Mouse (Mus musculus) activated CD4-positive, CD25-positive, alpha-beta regulatory T cell, adult 4 months (primary cell): Measurements from ENCODE around the gene Olfr1228. TPM values are rescaled to one million over a fixed set of nuclear protein-coding genes. Genes with fewer than 3 reads are reported as not detected.

Experiments used
- ATAC-seq: one replicate; pipeline ENCODE4 v1.8.0; 2017
- polyA plus RNA-seq, 2 experiments: library from polyadenylated mRNA; unstranded; fragments of 100-300 nt; shearing (Covaris generic); gene quantifications; one replicate each; pipeline ENCODE4 v1.2.1; 2017

Gene Olfr1228
- not detected for polyA plus RNA-seq

DNA sequence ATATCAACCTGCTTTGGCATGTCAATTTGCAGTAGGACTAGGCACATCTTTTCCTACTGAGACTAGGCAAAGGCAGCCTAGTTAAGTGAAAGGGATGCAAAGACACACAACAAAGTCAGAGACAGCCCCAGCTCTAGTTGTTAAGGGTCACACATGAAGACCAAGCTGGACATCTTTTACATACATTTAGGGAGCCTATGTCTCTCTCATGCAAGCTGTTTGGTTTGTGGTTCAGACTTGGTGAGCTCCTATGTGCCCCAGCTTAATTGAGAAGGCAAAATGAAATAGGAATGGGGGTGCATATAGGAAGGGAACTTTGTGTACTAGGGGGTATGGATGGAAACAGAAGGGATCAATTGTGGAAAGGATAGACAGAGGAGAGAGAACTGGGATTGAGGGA lies at the start of gene Olfr1228:
Gene Olfr1228, minus strand, starts transcription at position 101 of the 400 bp plus-strand sequence.
- no peak for ATAC-seq

DNA sequence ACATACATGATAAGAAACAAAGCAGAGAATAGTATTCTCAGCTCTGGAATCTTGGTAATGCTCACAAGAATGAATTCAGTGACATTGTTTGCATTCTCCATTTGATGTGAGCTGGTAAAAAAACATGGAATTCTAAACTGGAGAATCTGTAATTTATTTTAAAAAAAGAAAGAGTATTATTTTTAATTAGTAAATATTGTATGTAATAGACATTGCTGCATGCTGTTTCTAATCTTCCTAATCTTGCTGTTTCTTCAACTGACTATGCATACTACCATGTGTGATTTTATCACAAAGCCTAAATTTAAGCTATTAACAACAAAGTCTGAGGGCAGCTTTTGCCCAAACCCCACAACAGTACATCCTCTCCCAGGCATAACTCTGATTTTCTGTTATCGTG lies 43.3 kb upstream of the Olfr1228 start, which contains the start of gene Olfr1230:
Gene Olfr1230, minus strand, starts transcription at position 101 of the 400 bp plus-strand sequence.
- ATAC-seq: no peak

DNA sequence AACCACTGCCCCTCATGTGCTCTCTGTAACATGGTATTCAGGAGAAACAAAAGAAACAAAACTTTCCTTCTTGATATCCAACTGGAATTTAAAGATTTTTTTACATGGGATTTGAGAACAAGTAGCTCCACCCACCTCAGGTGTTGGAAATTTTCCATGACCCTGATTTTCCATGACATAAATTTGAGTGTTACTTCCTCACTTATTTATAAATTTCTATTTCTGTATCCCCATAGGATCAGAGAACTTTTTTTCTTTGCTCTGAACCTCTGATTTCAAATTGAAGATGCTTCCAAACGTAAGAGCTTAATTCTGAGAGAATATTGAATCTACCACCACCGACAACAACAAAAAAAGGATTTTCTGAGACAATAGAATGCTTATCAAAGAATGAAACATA lies 34.1 kb upstream of the Olfr1228 start, which contains the start of gene Olfr1229:
Gene Olfr1229, minus strand, starts transcription at position 101 of the 400 bp plus-strand sequence.
- ATAC-seq: no peak

DNA sequence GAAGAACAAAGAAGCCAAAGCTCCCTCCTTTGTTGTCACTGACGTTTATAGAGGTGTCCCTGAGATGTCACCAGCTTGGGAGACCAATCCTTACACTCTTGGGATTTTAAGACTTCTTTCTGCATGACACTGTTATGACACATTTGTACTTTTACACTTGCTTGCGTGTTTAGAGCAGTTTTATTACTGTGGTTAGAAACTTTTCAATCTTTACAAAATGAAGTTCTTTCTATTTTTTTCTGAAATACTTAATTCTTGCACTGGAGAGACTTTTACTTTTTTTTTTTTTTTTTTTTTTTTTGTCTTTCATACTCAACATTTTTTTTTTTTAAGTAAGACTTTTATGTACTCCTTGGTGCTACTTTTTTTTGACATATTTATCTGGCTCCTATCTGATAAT lies 53.9 kb downstream of the Olfr1228 start, which contains the start of gene Olfr1226:
Gene Olfr1226, minus strand, starts transcription at position 101 of the 400 bp plus-strand sequence.
- no peak for ATAC-seq

Other genes with a start within 250 kb of the Olfr1228 start
- not detected for gene Olfr1215, start 247.1 kb downstream of the Olfr1228 start, polyA plus RNA-seq
- gene Olfr1216, start 235.7 kb downstream of the Olfr1228 start, polyA plus RNA-seq: not detected
- not detected for gene Olfr1217, start 222.0 kb downstream of the Olfr1228 start, polyA plus RNA-seq
- gene Olfr1218, start 192.9 kb downstream of the Olfr1228 start, polyA plus RNA-seq: not detected
- gene Olfr1219, start 170.5 kb downstream of the Olfr1228 start, polyA plus RNA-seq: not detected
- under 1 TPM in 1 of 2 experiments, not detected in 1; 0.08 TPM for gene Olfr1220, start 147.2 kb downstream of the Olfr1228 start, polyA plus RNA-seq
- gene Olfr1221, start 136.8 kb downstream of the Olfr1228 start, polyA plus RNA-seq: not detected
- gene Olfr1222, start 121.0 kb downstream of the Olfr1228 start, polyA plus RNA-seq: not detected
- not detected for gene Olfr1223, start 102.5 kb downstream of the Olfr1228 start, polyA plus RNA-seq
- not detected for gene Olfr1224-ps1, start 90.0 kb downstream of the Olfr1228 start, polyA plus RNA-seq
- gene Olfr1225, start 79.4 kb downstream of the Olfr1228 start, polyA plus RNA-seq: not detected
- not detected for gene Olfr1226, start 54.0 kb downstream of the Olfr1228 start, polyA plus RNA-seq
- not detected for gene Olfr1229, start 34.0 kb upstream of the Olfr1228 start, polyA plus RNA-seq
- not detected for gene Olfr1230, start 43.2 kb upstream of the Olfr1228 start, polyA plus RNA-seq
- not detected for gene Olfr1231, start 53.0 kb upstream of the Olfr1228 start, polyA plus RNA-seq
- not detected for gene Olfr1232, start 75.6 kb upstream of the Olfr1228 start, polyA plus RNA-seq
- under 1 TPM in 1 of 2 experiments, not detected in 1; 0.05 TPM for gene Olfr1233, start 88.3 kb upstream of the Olfr1228 start, polyA plus RNA-seq
- gene Olfr1234, start 110.8 kb upstream of the Olfr1228 start, polyA plus RNA-seq: not detected
- not detected for gene Olfr1238, start 155.6 kb upstream of the Olfr1228 start, polyA plus RNA-seq
- not detected for gene Olfr1239, start 166.3 kb upstream of the Olfr1228 start, polyA plus RNA-seq
- not detected for gene Olfr1240, start 188.9 kb upstream of the Olfr1228 start, polyA plus RNA-seq
- not detected for gene Olfr1241, start 233.1 kb upstream of the Olfr1228 start, polyA plus RNA-seq
- gene Olfr1242, start 244.3 kb upstream of the Olfr1228 start, polyA plus RNA-seq: not detected